16 mouse cellular contexts compared by ENCODE assay signal in genomic region chr1:22579470-22579869, GRCm38 (mm10).
"Had no signal": no experiment of that assay in that cellular context is flagged by ENCODE, and none has a peak within 500 bp of the region (broad histone marks: within the 10 kb centered on the region; RNA-seq: fewer than 3 reads in every experiment).

No protein-coding gene starts in this region.

- H3K9ac ChIP-seq: liver, embryonic 13.5 days; midbrain, embryonic 12.5 days; midbrain, embryonic 15.5 days; neural tube, embryonic 12.5 days; neural tube, embryonic 15.5 days; stomach, embryonic 15.5 days had no signal

- H3K4me1 ChIP-seq: liver, embryonic 13.5 days; midbrain, embryonic 12.5 days; midbrain, embryonic 15.5 days; neural tube, embryonic 12.5 days; neural tube, embryonic 15.5 days; stomach, embryonic 15.5 days had no signal

- H3K4me3 ChIP-seq: left cerebral cortex, adult 2 months; liver, embryonic 13.5 days; midbrain, embryonic 12.5 days; midbrain, embryonic 15.5 days; neural tube, embryonic 12.5 days; neural tube, embryonic 15.5 days; stomach, embryonic 15.5 days had no signal

- H3K4me2 ChIP-seq: liver, embryonic 13.5 days; midbrain, embryonic 12.5 days; midbrain, embryonic 15.5 days; neural tube, embryonic 12.5 days; neural tube, embryonic 15.5 days; stomach, embryonic 15.5 days had no signal

- DNase-seq: kidney, adult 2 months; kidney, postnatal 10 days; kidney, postnatal 36 days; layer of hippocampus, postnatal 36 days; liver, embryonic 13.5 days; right cerebral cortex, adult 18-20 months; right cerebral cortex, postnatal 25 days; spleen, adult 18-20 months; thymus, postnatal 25 days had no signal

- H3K27me3 ChIP-seq: liver, embryonic 13.5 days; midbrain, embryonic 12.5 days; midbrain, embryonic 15.5 days; neural tube, embryonic 12.5 days; neural tube, embryonic 15.5 days; stomach, embryonic 15.5 days had no signal

- H3K9me3 ChIP-seq: liver, embryonic 13.5 days; midbrain, embryonic 12.5 days; midbrain, embryonic 15.5 days; neural tube, embryonic 12.5 days; neural tube, embryonic 15.5 days; stomach, embryonic 15.5 days had no signal

- H3K36me3 ChIP-seq: liver, embryonic 13.5 days; midbrain, embryonic 12.5 days; midbrain, embryonic 15.5 days; neural tube, embryonic 12.5 days; neural tube, embryonic 15.5 days; stomach, embryonic 15.5 days had no signal

- ATAC-seq: intestine, postnatal 0 days; midbrain, embryonic 15.5 days had no signal

- H3K27ac ChIP-seq: left cerebral cortex, adult 2 months; liver, embryonic 13.5 days; midbrain, embryonic 12.5 days; midbrain, embryonic 15.5 days; neural tube, embryonic 12.5 days; neural tube, embryonic 15.5 days; stomach, embryonic 15.5 days had no signal
